Mouse (Mus musculus): Measurements from ENCODE around the gene Celf2.
"Not testable (repeated sequence)": the region's sequence is repeated elsewhere in the genome, so short reads cannot be mapped to it uniquely, and the experiment has no call there.

Gene Celf2

GRCm38 (mm10) chr2:7509463-7509862 lies at the start of gene Celf2:
Gene Celf2, minus strand, starts transcription at chr2:7509563.
- not testable (repeated sequence) for DNase-seq

- no peak for DNase-seq
Observed at GRCm38 (mm10) chr2:7555144-7555892, 46.0 kb upstream of the Celf2 start.

- DNase-seq, result no peak
Observed at GRCm38 (mm10) chr2:7554601-7555000, 45.2 kb upstream of the Celf2 start.

GRCm38 (mm10) chr2:7552887-7553286 lies 43.5 kb upstream of the Celf2 start:
- no peak for DNase-seq

GRCm38 (mm10) chr2:7548886-7549285 lies 39.5 kb upstream of the Celf2 start:
- no peak for DNase-seq

GRCm38 (mm10) chr2:7534615-7535204 lies 25.3 kb upstream of the Celf2 start:
- no peak for DNase-seq

GRCm38 (mm10) chr2:7534195-7534594 lies 24.8 kb upstream of the Celf2 start:
- no peak for DNase-seq

- DNase-seq, result peak; percentile 23
Observed at GRCm38 (mm10) chr2:7531185-7531960, 22.0 kb upstream of the Celf2 start.

GRCm38 (mm10) chr2:7530461-7531184 lies 21.3 kb upstream of the Celf2 start:
- no peak for DNase-seq

- DNase-seq, result no peak
Observed at GRCm38 (mm10) chr2:7529637-7530036, 20.3 kb upstream of the Celf2 start.

- no peak for DNase-seq
Observed at GRCm38 (mm10) chr2:7526696-7527095, 17.3 kb upstream of the Celf2 start.

- no peak for DNase-seq
Observed at GRCm38 (mm10) chr2:7519473-7519872, 10.1 kb upstream of the Celf2 start.

- no peak for DNase-seq
Observed at GRCm38 (mm10) chr2:7493420-7493819, 15.9 kb downstream of the Celf2 start.

- DNase-seq, result no peak
Observed at GRCm38 (mm10) chr2:7484974-7485373, 24.4 kb downstream of the Celf2 start.

- no peak for DNase-seq
Observed at GRCm38 (mm10) chr2:7482062-7482461, 27.3 kb downstream of the Celf2 start.

- DNase-seq, result no peak
Observed at GRCm38 (mm10) chr2:7460329-7461056, 48.9 kb downstream of the Celf2 start.

GRCm38 (mm10) chr2:7438721-7439282 lies 70.6 kb downstream of the Celf2 start:
- peak; percentile 5 for DNase-seq

- no peak for DNase-seq
Observed at GRCm38 (mm10) chr2:7426481-7426880, 82.9 kb downstream of the Celf2 start.

- no peak for DNase-seq
Observed at GRCm38 (mm10) chr2:7400530-7400929, 108.8 kb downstream of the Celf2 start.

GRCm38 (mm10) chr2:7395935-7396334 lies 113.4 kb downstream of the Celf2 start:
- DNase-seq, result peak; percentile 28

GRCm38 (mm10) chr2:7395473-7395872 lies 113.9 kb downstream of the Celf2 start:
- peak; percentile 66 for DNase-seq

GRCm38 (mm10) chr2:7392500-7392899 lies 116.9 kb downstream of the Celf2 start:
- DNase-seq, result no peak
